Mouse (Mus musculus) left cerebral cortex, adult 9 months (tissue): ENCODE data around the gene Olfr1245.
"Not testable (repeated sequence)": the region's sequence is repeated elsewhere in the genome, so short reads cannot be mapped to it uniquely, and the experiment has no call there.

Experiments
- DNase-seq, 2 experiments: peaks; one replicate each; pipeline ENCODE4 v3.0.0; 2022; ENCODE audit warnings: low spot score in 2 of 2

Gene Olfr1245

GRCm38 (mm10) chr2:89578347-89578746 lies at the start of gene Olfr1245:
Gene Olfr1245 (minus strand): TSS chr2:89578447.
- no peak for DNase-seq

GRCm38 (mm10) chr2:89618145-89618544 lies 39.9 kb upstream of the Olfr1245 start, which contains the start of gene Olfr1248:
Gene Olfr1248 (minus strand): TSS chr2:89618245.
- not testable (repeated sequence) for DNase-seq

GRCm38 (mm10) chr2:89614030-89614429 lies 35.8 kb upstream of the Olfr1245 start, which contains the start of gene Olfr1247:
Gene Olfr1247 (minus strand): TSS chr2:89614130.
- no peak for DNase-seq

- no peak for DNase-seq
Observed at GRCm38 (mm10) chr2:89593057-89593456, 14.8 kb upstream of the Olfr1245 start, which contains the start of gene Olfr1246. Gene Olfr1246 (minus strand): TSS chr2:89593157.

- DNase-seq = not testable (repeated sequence)
Observed at GRCm38 (mm10) chr2:89562706-89563105, 15.5 kb downstream of the Olfr1245 start.

- DNase-seq = no peak
Observed at GRCm38 (mm10) chr2:89544516-89544915, 33.7 kb downstream of the Olfr1245 start.

- DNase-seq = peak; percentile 6 to 8
Observed at GRCm38 (mm10) chr2:89539923-89540322, 38.3 kb downstream of the Olfr1245 start.

GRCm38 (mm10) chr2:89531387-89531786 lies 46.9 kb downstream of the Olfr1245 start, which contains the start of gene Olfr1243:
Gene Olfr1243 (minus strand): TSS chr2:89531487.
- DNase-seq = no peak
